ENCODE assay signal across 8 mouse cellular contexts in genomic region chr9:119402253-119403235, GRCm38 (mm10). TPM values are rescaled to one million over a fixed set of nuclear protein-coding genes. Genes with fewer than 3 reads are reported as not detected.
A peak's percentile ranks its signal among the peaks of the same experiment; 100 is the strongest.
DNase-seq lines count a peak whose midpoint lies in the region; ATAC-seq and TF ChIP-seq lines count a peak whose summit lies in the region.

No protein-coding gene starts in this region.

- TF ChIP-seq CTCF in midbrain, postnatal 0 days (IDR thresholded peaks at IDR 0.05) = peak; percentile 16; the same call in 1 of the 2 replicates
- no peak for TF ChIP-seq CTCF in testis, adult 2 months (IDR thresholded peaks at IDR 0.05; ENCODE audit: control insufficient read depth, insufficient read depth, insufficient replicate concordance, low read depth, low read length)

- no peaks in the 10 kb centered on the region for H3K9me3 ChIP-seq in erythroblast, embryonic 14.5 days (ENCODE audit: control insufficient read depth, low read length)
- no peaks in the 10 kb centered on the region for H3K9me3 ChIP-seq in limb, embryonic 15.5 days
- H3K9me3 ChIP-seq in midbrain, postnatal 0 days (ENCODE audit: low read length) = no peaks in the 10 kb centered on the region

- peak overlapping the region; percentile 96 for H3K27ac ChIP-seq in limb, embryonic 15.5 days
- peak overlapping the region; percentile 97 for H3K27ac ChIP-seq in midbrain, postnatal 0 days (ENCODE audit: low read depth, low read length)
- peak overlapping the region; percentile 73 for H3K27ac ChIP-seq in testis, adult 2 months (ENCODE audit: control insufficient read depth, insufficient read depth, low read depth, low read length)

- TF ChIP-seq POLR2A in testis, adult 2 months (IDR thresholded peaks at IDR 0.05; ENCODE audit: control insufficient read depth, low read depth, low read length) = no peak

- peak overlapping the region; percentile 97 for H3K4me2 ChIP-seq in limb, embryonic 15.5 days
- peak overlapping the region; percentile 94 for H3K4me2 ChIP-seq in midbrain, postnatal 0 days (ENCODE audit: low read depth, low read length, poor library complexity, severe bottlenecking)

- peaks cover 16% of the 10 kb centered on the region for H3K4me1 ChIP-seq in erythroblast, embryonic 14.5 days (ENCODE audit: control insufficient read depth)
- peaks cover 34% of the 10 kb centered on the region for H3K4me1 ChIP-seq in limb, embryonic 15.5 days
- H3K4me1 ChIP-seq in midbrain, postnatal 0 days (ENCODE audit: insufficient read depth, low read length) = peaks cover 7% of the 10 kb centered on the region
- peaks cover 13% of the 10 kb centered on the region for H3K4me1 ChIP-seq in testis, adult 2 months (ENCODE audit: control insufficient read depth, insufficient read depth, low read length)

- ATAC-seq in erythroblast, adult 5-6 weeks (replicated peaks; ENCODE audit: low FRiP score, poor library complexity, severe bottlenecking) = no peak
- ATAC-seq in granulocyte monocyte progenitor cell, adult 5-6 weeks (replicated peaks; ENCODE audit: poor library complexity, severe bottlenecking) = peak; percentile 10; the same call in 1 of the 2 replicates
- peak; percentile 46 for ATAC-seq in limb, embryonic 15.5 days (ENCODE audit: insufficient number of reproducible peaks, low FRiP score, low TSS enrichment, low read depth)
- ATAC-seq in midbrain, postnatal 0 days (ENCODE audit: low FRiP score) = no peak; the same call in none of the 2 replicates

- under 1% methylated on average over 113 of the region's 127 CpGs for WGBS in limb, embryonic 15.5 days
- under 1% methylated on average over 83 of the region's 127 CpGs for WGBS in midbrain, postnatal 0 days

- peaks cover 46% of the 10 kb centered on the region for H3K27me3 ChIP-seq in erythroblast, embryonic 14.5 days (ENCODE audit: control insufficient read depth)
- no peaks in the 10 kb centered on the region for H3K27me3 ChIP-seq in limb, embryonic 15.5 days
- H3K27me3 ChIP-seq in midbrain, postnatal 0 days (ENCODE audit: insufficient read depth, low read length) = no peaks in the 10 kb centered on the region
- no peaks in the 10 kb centered on the region for H3K27me3 ChIP-seq in testis, adult 2 months (ENCODE audit: control insufficient read depth, insufficient read depth, low read length)

- peak overlapping the region; percentile 60 for H3K4me3 ChIP-seq in erythroblast, embryonic 14.5 days (replicated peaks)
- peak overlapping the region; percentile 88 for H3K4me3 ChIP-seq in limb, embryonic 15.5 days
- H3K4me3 ChIP-seq in midbrain, postnatal 0 days (ENCODE audit: low read depth, low read length) = peak overlapping the region; percentile 98
- peak overlapping the region; percentile 78 for H3K4me3 ChIP-seq in testis, adult 2 months (ENCODE audit: control insufficient read depth, low read depth, low read length)

- peak overlapping the region; percentile 95 for H3K9ac ChIP-seq in limb, embryonic 15.5 days
- H3K9ac ChIP-seq in midbrain, postnatal 0 days (replicated peaks; ENCODE audit: low read length, poor library complexity, severe bottlenecking) = peak overlapping the region; percentile 99

- H3K36me3 ChIP-seq in erythroblast, embryonic 14.5 days (ENCODE audit: control insufficient read depth) = no peaks in the 10 kb centered on the region
- H3K36me3 ChIP-seq in limb, embryonic 15.5 days = no peaks in the 10 kb centered on the region
- H3K36me3 ChIP-seq in midbrain, postnatal 0 days (ENCODE audit: insufficient read depth, low read length) = no peaks in the 10 kb centered on the region
- no peaks in the 10 kb centered on the region for H3K36me3 ChIP-seq in testis, adult 2 months (ENCODE audit: control insufficient read depth, insufficient read depth, low read length)

- DNase-seq in embryo, embryonic 10 days (ENCODE audit: low spot score) = peak; percentile 53
- peak; percentile 57 for DNase-seq in kidney, adult 11 months
- peak; percentile 44 for DNase-seq in midbrain, postnatal 0 days (ENCODE audit: low spot score)

RNA-seq across cellular contexts. Expression of gene Acvr2b, which starts 0.6 kb away (rescaled TPM):
- 0.02 TPM in 1 of 2 replicates, not detected in the other for polyA plus RNA-seq in erythroblast, embryonic 14.5 days (2012)
- not detected in 2 replicates for total RNA-seq in erythroblast, adult 5-6 weeks (2015; ENCODE audit: low replicate concordance)
- total RNA-seq in erythroblast, adult 5-6 weeks (2017; ENCODE audit: low replicate concordance) = 1.3 TPM in 1 of 2 replicates, not detected in the other
- 2.0 and 2.9 TPM in 2 replicates for total RNA-seq in granulocyte monocyte progenitor cell, adult 5-6 weeks (2014; fragmentation: Nextera tagmentation)
- 0.36 and 0.65 TPM in 2 replicates for total RNA-seq in granulocyte monocyte progenitor cell, adult 5-6 weeks (2017)
- 14.9 TPM in 2 replicates for polyA plus RNA-seq in limb, embryonic 15.5 days (2015; fragmentation: Nextera tagmentation; extraction: Ambion mirVana)
- total RNA-seq in midbrain, postnatal 0 days (2014; rRNA removed) = 35.6 and 39.7 TPM in 2 replicates
- 29.5 and 32.1 TPM in 2 replicates for polyA plus RNA-seq in midbrain, postnatal 0 days (2015; fragmentation: Nextera tagmentation; extraction: Ambion mirVana)
- polyA plus RNA-seq in testis, adult 2 months (2012; rRNA removed) = 2.3 and 2.5 TPM in 2 replicates

RNA-seq across cellular contexts. Expression of gene Slc22a14, which starts 37.2 kb away (rescaled TPM):
- polyA plus RNA-seq in erythroblast, embryonic 14.5 days (2012) = not detected in 2 replicates
- not detected in 2 replicates for total RNA-seq in erythroblast, adult 5-6 weeks (2015; ENCODE audit: low replicate concordance)
- not detected in 2 replicates for total RNA-seq in erythroblast, adult 5-6 weeks (2017; ENCODE audit: low replicate concordance)
- total RNA-seq in granulocyte monocyte progenitor cell, adult 5-6 weeks (2014; fragmentation: Nextera tagmentation) = not detected in 2 replicates
- not detected in 2 replicates for total RNA-seq in granulocyte monocyte progenitor cell, adult 5-6 weeks (2017)
- polyA plus RNA-seq in limb, embryonic 15.5 days (2015; fragmentation: Nextera tagmentation; extraction: Ambion mirVana) = 0.24 TPM in 1 of 2 replicates, not detected in the other
- not detected in 2 replicates for total RNA-seq in midbrain, postnatal 0 days (2014; rRNA removed)
- 0.15 TPM in 1 of 2 replicates, not detected in the other for polyA plus RNA-seq in midbrain, postnatal 0 days (2015; fragmentation: Nextera tagmentation; extraction: Ambion mirVana)
- 342 and 379 TPM in 2 replicates for polyA plus RNA-seq in testis, adult 2 months (2012; rRNA removed)

RNA-seq across cellular contexts. Expression of gene Exog, which starts 42.2 kb away (rescaled TPM):
- 0.06 TPM in 2 replicates for polyA plus RNA-seq in erythroblast, embryonic 14.5 days (2012)
- 1.5 TPM in 2 replicates for total RNA-seq in erythroblast, adult 5-6 weeks (2015; ENCODE audit: low replicate concordance)
- 0.70 and 0.77 TPM in 2 replicates for total RNA-seq in erythroblast, adult 5-6 weeks (2017; ENCODE audit: low replicate concordance)
- total RNA-seq in granulocyte monocyte progenitor cell, adult 5-6 weeks (2014; fragmentation: Nextera tagmentation) = 10.4 and 17.7 TPM in 2 replicates
- 4.2 and 4.6 TPM in 2 replicates for total RNA-seq in granulocyte monocyte progenitor cell, adult 5-6 weeks (2017)
- polyA plus RNA-seq in limb, embryonic 15.5 days (2015; fragmentation: Nextera tagmentation; extraction: Ambion mirVana) = 25.2 and 28.4 TPM in 2 replicates
- total RNA-seq in midbrain, postnatal 0 days (2014; rRNA removed) = 26.0 and 29.2 TPM in 2 replicates
- 36.8 and 38.0 TPM in 2 replicates for polyA plus RNA-seq in midbrain, postnatal 0 days (2015; fragmentation: Nextera tagmentation; extraction: Ambion mirVana)
- polyA plus RNA-seq in testis, adult 2 months (2012; rRNA removed) = 3.0 and 3.2 TPM in 2 replicates

RNA-seq across cellular contexts. Expression of gene Xylb, which starts 45.4 kb away (rescaled TPM):
- polyA plus RNA-seq in erythroblast, embryonic 14.5 days (2012) = 0.01 and 0.17 TPM in 2 replicates
- total RNA-seq in erythroblast, adult 5-6 weeks (2015; ENCODE audit: low replicate concordance) = 0.19 TPM in 1 of 2 replicates, not detected in the other
- total RNA-seq in erythroblast, adult 5-6 weeks (2017; ENCODE audit: low replicate concordance) = 0.56 TPM in 1 of 2 replicates, not detected in the other
- 4.4 and 7.4 TPM in 2 replicates for total RNA-seq in granulocyte monocyte progenitor cell, adult 5-6 weeks (2014; fragmentation: Nextera tagmentation)
- 2.8 and 4.1 TPM in 2 replicates for total RNA-seq in granulocyte monocyte progenitor cell, adult 5-6 weeks (2017)
- 4.2 and 5.8 TPM in 2 replicates for polyA plus RNA-seq in limb, embryonic 15.5 days (2015; fragmentation: Nextera tagmentation; extraction: Ambion mirVana)
- 2.6 and 3.2 TPM in 2 replicates for total RNA-seq in midbrain, postnatal 0 days (2014; rRNA removed)
- polyA plus RNA-seq in midbrain, postnatal 0 days (2015; fragmentation: Nextera tagmentation; extraction: Ambion mirVana) = 3.9 and 4.3 TPM in 2 replicates
- 6.5 and 6.9 TPM in 2 replicates for polyA plus RNA-seq in testis, adult 2 months (2012; rRNA removed)

Comparison
In these comparisons a context has a peak if more than half of its experiments do, and no peak if none do; other contexts are left out.
1. ATAC-seq: peak in granulocyte monocyte progenitor cell, adult 5-6 weeks (single experiment) and limb, embryonic 15.5 days (single experiment); none in erythroblast, adult 5-6 weeks (single experiment) and midbrain, postnatal 0 days (single experiment).
2. RNA of gene Slc22a14, which starts 37.2 kb away (polyA plus RNA-seq): 342 to 379 TPM in testis, adult 2 months; 0.24 TPM in limb, embryonic 15.5 days, 0.15 TPM in midbrain, postnatal 0 days and not detected in erythroblast, embryonic 14.5 days; every median in the first group is over 100 times any median in the second.
3. Peak in every context shown above with its lines, with median percentiles within 50 percentile points of each other: H3K4me3 ChIP-seq, DNase-seq and H3K27ac ChIP-seq.